Mouse (Mus musculus) naive thymus-derived CD4-positive, alpha-beta T cell, adult 2 months (primary cell): ENCODE results near the gene Duoxa2.

Source experiments
- DNase-seq: peaks from one replicate; pipeline ENCODE4 v3.0.0-alpha.2; 2011; ENCODE audit warnings: low read depth

Gene Duoxa2

GRCm38 (mm10) chr2:122298596-122299490 lies at the start of gene Duoxa2:
Gene Duoxa2 (plus strand): TSS chr2:122298900.
- DNase-seq, result peak; percentile 62

GRCm38 (mm10) chr2:122255997-122256396 lies 42.7 kb upstream of the Duoxa2 start:
- DNase-seq, result no peak

- DNase-seq, result no peak
Measured at GRCm38 (mm10) chr2:122260729-122261128, 38.0 kb upstream of the Duoxa2 start.

- no peak for DNase-seq
Measured at GRCm38 (mm10) chr2:122264690-122265089, 34.0 kb upstream of the Duoxa2 start.

- DNase-seq, result no peak
Measured at GRCm38 (mm10) chr2:122266407-122267193, 32.1 kb upstream of the Duoxa2 start.

GRCm38 (mm10) chr2:122278769-122279168 lies 19.9 kb upstream of the Duoxa2 start:
- DNase-seq, result no peak

GRCm38 (mm10) chr2:122284091-122284490 lies 14.6 kb upstream of the Duoxa2 start:
- DNase-seq, result no peak

- no peak for DNase-seq
Measured at GRCm38 (mm10) chr2:122286137-122286536, 12.6 kb upstream of the Duoxa2 start.

- peak; percentile 15 for DNase-seq
Measured at GRCm38 (mm10) chr2:122294916-122295315, 3.8 kb upstream of the Duoxa2 start.

- DNase-seq, result peak; percentile 25
Measured at GRCm38 (mm10) chr2:122297271-122298095, 1.2 kb upstream of the Duoxa2 start.

GRCm38 (mm10) chr2:122298096-122298499 lies 602 bp upstream of the Duoxa2 start, which contains the start of gene Duox2:
Gene Duox2 (minus strand): TSS chr2:122298449.
- no peak for DNase-seq

GRCm38 (mm10) chr2:122299911-122300655 lies 1.4 kb downstream of the Duoxa2 start:
- DNase-seq, result peak; percentile 37

GRCm38 (mm10) chr2:122300656-122301020 lies 1.9 kb downstream of the Duoxa2 start:
- no peak for DNase-seq

GRCm38 (mm10) chr2:122301081-122301920 lies 2.6 kb downstream of the Duoxa2 start:
- DNase-seq, result peak; percentile 73

GRCm38 (mm10) chr2:122301921-122302573 lies 3.3 kb downstream of the Duoxa2 start:
- no peak for DNase-seq

GRCm38 (mm10) chr2:122302574-122303241 lies 4.0 kb downstream of the Duoxa2 start:
- DNase-seq, result peak; percentile 88

GRCm38 (mm10) chr2:122304544-122304943 lies 5.8 kb downstream of the Duoxa2 start:
- no peak for DNase-seq

- DNase-seq, result no peak
Measured at GRCm38 (mm10) chr2:122305097-122305892, 6.6 kb downstream of the Duoxa2 start.
